Mouse (Mus musculus) hindbrain, embryonic 15.5 days (tissue): Measurements from ENCODE around the gene Brf1. TPM values are rescaled to one million over a fixed set of nuclear protein-coding genes. Genes with fewer than 3 reads are reported as not detected.

ENCODE experiments used
- ATAC-seq: fragments of 200-750 bp; cut with Nextera tagmentation; 2 replicates; pipeline ENCODE4 v1.8.0; 2017; ENCODE audit warnings: low read depth, moderate number of reproducible peaks, moderate TSS enrichment; ENCODE audit not compliant: low FRiP score
- H3K27ac ChIP-seq: fragments of 300-500 bp; sonication (generic); replicated peaks from 2 replicates; pipeline ENCODE4 v1.5.1; 2015; ENCODE audit warnings: mild to moderate bottlenecking, inconsistent platforms
- H3K27me3 ChIP-seq: fragments of 300-500 bp; sonication (generic); 2 replicates; pipeline ENCODE4 v1.6.1; 2015; ENCODE audit warnings: control low read depth, inconsistent platforms
- H3K36me3 ChIP-seq: fragments of 300-500 bp; sonication (generic); 2 replicates; pipeline ENCODE4 v1.6.1; 2015; ENCODE audit warnings: control low read depth, inconsistent platforms
- H3K4me1 ChIP-seq: fragments of 300-500 bp; sonication (generic); replicated peaks from 2 replicates; pipeline ENCODE4 v1.6.1; 2015; ENCODE audit warnings: control low read depth, inconsistent platforms
- H3K4me2 ChIP-seq: fragments of 300-500 bp; sonication (generic); 2 replicates; pipeline ENCODE4 v1.6.1; 2015; ENCODE audit warnings: moderate library complexity, mild to moderate bottlenecking, inconsistent platforms
- H3K4me3 ChIP-seq: fragments of 300-500 bp; sonication (generic); 2 replicates; pipeline ENCODE4 v1.5.1; 2015; ENCODE audit warnings: mild to moderate bottlenecking, inconsistent platforms
- H3K9ac ChIP-seq: fragments of 300-500 bp; sonication (generic); 2 replicates; pipeline ENCODE4 v1.6.1; 2015; ENCODE audit warnings: inconsistent platforms
- H3K9me3 ChIP-seq: fragments of 300-500 bp; sonication (generic); 2 replicates; pipeline ENCODE4 v1.6.1; 2016; ENCODE audit warnings: control low read depth, inconsistent platforms
- WGBS: fragments of 180-500 bp; shearing (Covaris S2); methylation state at CpG from one replicate; pipeline ENCODE4 v1.1.7; 2015; 5-methylcytosine and 5-hydroxymethylcytosine counted together
- polyA plus RNA-seq: library from polyadenylated mRNA; unstranded; fragments of >200 nt; fragmentation: Nextera tagmentation; extraction: Ambion mirVana; gene quantifications from 2 replicates; pipeline ENCODE4 v1.2.1, GENCODE M21; 2015

The Brf1 gene
- polyA plus RNA-seq, 1 experiment from 2014 or later: 51.3 TPM

- under 1% methylated on average over 55 of the region's 56 CpGs for WGBS
- H3K4me3 ChIP-seq: peak overlapping the region; percentile 94
- no peaks in the 10 kb centered on the region for H3K9me3 ChIP-seq
- H3K36me3 ChIP-seq: no peaks in the 10 kb centered on the region
- peak overlapping the region; percentile 88 for H3K4me2 ChIP-seq
- peak overlapping the region; percentile 91 for H3K27ac ChIP-seq
- no peaks in the 10 kb centered on the region for H3K27me3 ChIP-seq
- ATAC-seq: peak; percentile 13
- H3K4me1 ChIP-seq: peaks cover 30% of the 10 kb centered on the region
- peak overlapping the region; percentile 87 for H3K9ac ChIP-seq
Measured at GRCm38 (mm10) chr12:112999569-113000293, 773 bp downstream of the Brf1 start.

GRCm38 (mm10) chr12:112994153-112994552, 6.4 kb downstream of the Brf1 start:
- Histone ChIP-seq H3K4me2 (no peak overlapping the region), H3K27ac (no peak overlapping the region), H3K9me3 (no peaks in the 10 kb centered on the region), H3K9ac (no peak overlapping the region), H3K4me1 (peaks cover 16% of the 10 kb centered on the region), H3K36me3 (0 out of 2 replicates have a peak, but pooled peaks cover 4% of the 10 kb centered on the region), H3K27me3 (no peaks in the 10 kb centered on the region), H3K4me3 (no peak overlapping the region)
- WGBS: 86% methylated on average over 4 of the region's 4 CpGs
- no peak for ATAC-seq

GRCm38 (mm10) chr12:112991444-112991843, 9.1 kb downstream of the Brf1 start:
- H3K4me1 ChIP-seq: no peaks in the 10 kb centered on the region
- H3K27me3 ChIP-seq: no peaks in the 10 kb centered on the region
- H3K4me2 ChIP-seq: no peak overlapping the region
- ATAC-seq: no peak
- no peak overlapping the region for H3K27ac ChIP-seq
- H3K9me3 ChIP-seq: no peaks in the 10 kb centered on the region
- H3K9ac ChIP-seq: no peak overlapping the region
- peaks cover 17% of the 10 kb centered on the region for H3K36me3 ChIP-seq
- H3K4me3 ChIP-seq: no peak overlapping the region
- WGBS: 83% methylated on average over 2 of the region's 2 CpGs

- ATAC-seq: no peak
- no peak overlapping the region for H3K9ac ChIP-seq
- H3K36me3 ChIP-seq: peaks cover 23% of the 10 kb centered on the region
Measured at GRCm38 (mm10) chr12:112990706-112991405, 9.6 kb downstream of the Brf1 start.

GRCm38 (mm10) chr12:112987877-112988276, 12.6 kb downstream of the Brf1 start:
- Histone ChIP-seq H3K9ac (no peak overlapping the region), H3K4me1 (no peaks in the 10 kb centered on the region), H3K4me3 (no peak overlapping the region), H3K27me3 (no peaks in the 10 kb centered on the region), H3K36me3 (peaks cover 43% of the 10 kb centered on the region), H3K9me3 (no peaks in the 10 kb centered on the region), H3K4me2 (no peak overlapping the region), H3K27ac (no peak overlapping the region)
- ATAC-seq: no peak
- 77% methylated on average over 6 of the region's 6 CpGs for WGBS

More at GRCm38 (mm10) chr12:112990706-112991405, 9.6 kb downstream of the Brf1 start:
- no peaks in the 10 kb centered on the region for H3K9me3 ChIP-seq
- 79% methylated on average over 5 of the region's 5 CpGs for WGBS
- no peaks in the 10 kb centered on the region for H3K4me1 ChIP-seq
- no peak overlapping the region for H3K4me2 ChIP-seq
- H3K27ac ChIP-seq: no peak overlapping the region
- no peak overlapping the region for H3K4me3 ChIP-seq
- no peaks in the 10 kb centered on the region for H3K27me3 ChIP-seq

GRCm38 (mm10) chr12:112985346-112985745, 15.2 kb downstream of the Brf1 start:
- Histone ChIP-seq H3K9me3 (no peaks in the 10 kb centered on the region), H3K4me2 (no peak overlapping the region), H3K27me3 (no peaks in the 10 kb centered on the region), H3K27ac (no peak overlapping the region), H3K36me3 (peaks cover 52% of the 10 kb centered on the region), H3K9ac (no peak overlapping the region), H3K4me3 (no peak overlapping the region), H3K4me1 (0 out of 2 replicates have a peak, but pooled peaks cover 3% of the 10 kb centered on the region)
- ATAC-seq: no peak
- 93% methylated on average over 6 of the region's 6 CpGs for WGBS

GRCm38 (mm10) chr12:112982031-112982430, 18.5 kb downstream of the Brf1 start:
- Histone ChIP-seq H3K27ac (no peak overlapping the region), H3K9me3 (no peaks in the 10 kb centered on the region), H3K4me1 (peaks cover 17% of the 10 kb centered on the region), H3K27me3 (no peaks in the 10 kb centered on the region), H3K36me3 (peaks cover 67% of the 10 kb centered on the region), H3K9ac (no peak overlapping the region), H3K4me2 (no peak overlapping the region), H3K4me3 (no peak overlapping the region)
- WGBS: 60% methylated on average over 2 of the region's 2 CpGs
- ATAC-seq: no peak

- H3K4me2 ChIP-seq: peak overlapping the region; percentile 90
- H3K4me1 ChIP-seq: peaks cover 29% of the 10 kb centered on the region
- no peaks in the 10 kb centered on the region for H3K27me3 ChIP-seq
- peak overlapping the region; percentile 75 for H3K4me3 ChIP-seq
- peak overlapping the region; percentile 94 for H3K27ac ChIP-seq
- WGBS: 45% methylated on average over 12 of the region's 12 CpGs
- ATAC-seq: no peak
- H3K36me3 ChIP-seq: peaks cover 56% of the 10 kb centered on the region
- peak overlapping the region; percentile 89 for H3K9ac ChIP-seq
- H3K9me3 ChIP-seq: no peaks in the 10 kb centered on the region
Measured at GRCm38 (mm10) chr12:112977156-112977555, 23.3 kb downstream of the Brf1 start.

GRCm38 (mm10) chr12:112976371-112977073, 24.0 kb downstream of the Brf1 start, which contains the start of gene Btbd6:
Btbd6 (plus strand) TSS chr12:112976482.
- Histone ChIP-seq H3K4me2 (peak within 1 kb of the TSS; percentile 90), H3K27me3 (no peaks in the 10 kb centered on the region), H3K36me3 (peaks cover 60% of the 10 kb centered on the region), H3K27ac (peak within 1 kb of the TSS; percentile 94), H3K9me3 (no peaks in the 10 kb centered on the region), H3K9ac (peak within 1 kb of the TSS; percentile 89), H3K4me3 (peak within 1 kb of the TSS; percentile 75), H3K4me1 (peaks cover 29% of the 10 kb centered on the region)
- under 1% methylated on average over 72 of the region's 80 CpGs for WGBS
- ATAC-seq: peak; percentile 95

GRCm38 (mm10) chr12:112974736-112975135, 25.8 kb downstream of the Brf1 start:
- Histone ChIP-seq H3K9me3 (no peaks in the 10 kb centered on the region), H3K36me3 (peaks cover 57% of the 10 kb centered on the region), H3K27me3 (no peaks in the 10 kb centered on the region), H3K27ac (no peak overlapping the region), H3K9ac (no peak overlapping the region), H3K4me2 (no peak overlapping the region), H3K4me3 (no peak overlapping the region), H3K4me1 (peaks cover 26% of the 10 kb centered on the region)
- 92% methylated on average over 9 of the region's 9 CpGs for WGBS
- ATAC-seq: no peak

- Histone ChIP-seq H3K36me3 (peaks cover 88% of the 10 kb centered on the region), H3K4me1 (no peaks in the 10 kb centered on the region), H3K27ac (no peak overlapping the region), H3K9ac (no peak overlapping the region), H3K4me3 (no peak overlapping the region), H3K27me3 (no peaks in the 10 kb centered on the region), H3K4me2 (no peak overlapping the region), H3K9me3 (no peaks in the 10 kb centered on the region)
- 96% methylated on average over 6 of the region's 6 CpGs for WGBS
- ATAC-seq: no peak
Measured at GRCm38 (mm10) chr12:112969616-112970015, 30.9 kb downstream of the Brf1 start.

- Histone ChIP-seq H3K9ac (no peak overlapping the region), H3K27ac (no peak overlapping the region), H3K4me3 (no peak overlapping the region), H3K9me3 (no peaks in the 10 kb centered on the region), H3K4me1 (no peaks in the 10 kb centered on the region), H3K36me3 (peaks cover 92% of the 10 kb centered on the region), H3K27me3 (no peaks in the 10 kb centered on the region), H3K4me2 (no peak overlapping the region)
- 80% methylated on average over 8 of the region's 8 CpGs for WGBS
- no peak for ATAC-seq
Measured at GRCm38 (mm10) chr12:112968943-112969342, 31.6 kb downstream of the Brf1 start.
